Mouse (Mus musculus): Measurements from ENCODE around the gene Prdx2. TPM values are rescaled to one million over a fixed set of nuclear protein-coding genes. Genes with fewer than 3 reads are reported as not detected.

The Prdx2 gene
- polyA plus RNA-seq, 1 experiment = 183 TPM

- no peak for DNase-seq (ENCODE audit: low read depth, low spot score)
- WGBS = 17% methylated on average over 17 of the region's 17 CpGs
Observed at GRCm38 (mm10) chr8:84946528-84947240, 22.7 kb upstream of the Prdx2 start, which contains the start of gene Rtbdn. Gene Rtbdn (plus strand): TSS chr8:84946991.

GRCm38 (mm10) chr8:84947241-84947545 is 22.2 kb upstream of the Prdx2 start:
- 9% methylated on average over 9 of the region's 9 CpGs for WGBS
- DNase-seq (ENCODE audit: low read depth, low spot score) = no peak

DNA sequence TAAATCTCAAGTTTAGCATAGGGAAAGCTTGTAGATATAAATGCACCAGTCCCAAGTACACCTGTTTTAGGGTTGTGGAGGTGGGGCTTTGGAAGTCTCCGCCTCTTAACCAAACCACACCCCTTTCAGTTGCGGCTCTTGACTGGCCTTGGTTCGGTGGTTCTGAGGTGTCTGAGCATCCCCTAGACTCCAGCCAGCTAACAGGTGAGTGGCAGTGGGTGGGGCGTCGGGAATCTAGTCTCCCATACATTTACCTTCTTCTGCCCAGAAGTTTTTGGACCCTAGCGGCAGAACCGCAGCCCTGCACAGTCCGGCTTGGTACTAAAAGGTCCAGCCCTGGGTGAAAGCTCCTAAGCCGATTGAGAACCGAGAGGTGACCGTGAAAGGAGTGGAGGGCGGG is 19.6 kb upstream of the Prdx2 start:
- 21% methylated on average over 12 of the region's 12 CpGs for WGBS
- no peak for DNase-seq (ENCODE audit: low read depth, low spot score)

GRCm38 (mm10) chr8:84952612-84953255 is 16.7 kb upstream of the Prdx2 start:
- WGBS = 6% methylated on average over 18 of the region's 18 CpGs
- DNase-seq (ENCODE audit: low read depth, low spot score) = no peak

DNA sequence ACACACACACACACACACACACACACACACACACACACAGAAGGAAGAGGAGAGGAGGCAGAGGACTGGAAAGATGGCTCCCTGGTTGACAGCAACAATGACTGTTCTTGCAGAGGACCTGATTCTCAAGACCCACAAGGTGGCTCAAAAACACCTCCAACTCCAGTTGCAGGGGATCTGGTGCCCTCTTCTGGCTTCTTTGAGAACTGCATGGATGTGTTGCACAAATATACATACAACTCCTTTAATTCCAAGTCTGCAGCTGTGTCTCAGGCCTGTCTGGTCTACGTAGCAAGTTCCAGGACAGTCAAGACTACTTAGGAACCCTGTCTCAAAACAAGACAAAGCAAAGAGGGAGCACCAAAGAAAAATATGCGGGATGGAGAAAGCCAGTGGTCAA is 12.6 kb upstream of the Prdx2 start:
- WGBS = 54% methylated on average over 2 of the region's 2 CpGs
- no peak for DNase-seq (ENCODE audit: low read depth, low spot score)

- DNase-seq (ENCODE audit: low read depth, low spot score) = no peak
- WGBS = 78% methylated on average over 7 of the region's 7 CpGs
Observed at GRCm38 (mm10) chr8:84959811-84960210, 9.6 kb upstream of the Prdx2 start.

GRCm38 (mm10) chr8:84963952-84964351 is 5.4 kb upstream of the Prdx2 start:
- DNase-seq (ENCODE audit: low read depth, low spot score) = no peak
- 51% methylated on average over 4 of the region's 4 CpGs for WGBS

DNA sequence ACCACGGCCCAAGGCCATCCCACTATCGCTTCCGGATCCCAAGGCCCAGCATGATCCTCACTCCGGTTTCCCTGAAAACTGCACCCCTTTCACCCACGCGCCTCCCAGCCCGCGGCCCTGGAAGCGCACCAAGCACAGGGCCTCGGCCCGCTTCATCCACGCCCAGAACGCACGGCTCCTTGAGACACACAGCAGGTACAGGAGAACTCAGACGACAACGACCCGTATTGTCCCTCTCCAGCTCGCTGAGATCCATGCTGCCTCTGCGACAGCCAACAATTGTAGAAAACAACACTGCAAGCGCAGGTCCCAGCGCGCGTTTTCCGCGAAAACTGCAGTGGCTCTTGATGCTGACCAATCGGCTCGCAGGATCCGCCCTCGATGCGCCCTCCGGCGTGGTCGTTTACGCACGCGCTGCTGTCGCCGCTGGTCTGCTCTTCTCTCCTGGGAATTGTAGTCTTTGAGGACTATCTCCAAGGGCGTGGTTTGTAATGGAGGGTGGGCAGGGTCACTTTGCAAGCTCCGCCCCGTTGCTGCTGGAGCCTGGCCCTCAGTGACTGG is 3.6 kb upstream of the Prdx2 start:
- under 1% methylated on average over 41 of the region's 41 CpGs for WGBS

GRCm38 (mm10) chr8:84966603-84967002 is 2.8 kb upstream of the Prdx2 start:
- WGBS = 38% methylated on average over 3 of the region's 3 CpGs
- DNase-seq (ENCODE audit: low read depth, low spot score) = no peak

More for the DNA sequence above, 3.6 kb upstream of the Prdx2 start:
- DNase-seq (ENCODE audit: low read depth, low spot score) = no peak

GRCm38 (mm10) chr8:84967532-84968304 is 1.7 kb upstream of the Prdx2 start:
- 91% methylated on average over 13 of the region's 13 CpGs for WGBS
- DNase-seq (ENCODE audit: low read depth, low spot score) = no peak

DNA sequence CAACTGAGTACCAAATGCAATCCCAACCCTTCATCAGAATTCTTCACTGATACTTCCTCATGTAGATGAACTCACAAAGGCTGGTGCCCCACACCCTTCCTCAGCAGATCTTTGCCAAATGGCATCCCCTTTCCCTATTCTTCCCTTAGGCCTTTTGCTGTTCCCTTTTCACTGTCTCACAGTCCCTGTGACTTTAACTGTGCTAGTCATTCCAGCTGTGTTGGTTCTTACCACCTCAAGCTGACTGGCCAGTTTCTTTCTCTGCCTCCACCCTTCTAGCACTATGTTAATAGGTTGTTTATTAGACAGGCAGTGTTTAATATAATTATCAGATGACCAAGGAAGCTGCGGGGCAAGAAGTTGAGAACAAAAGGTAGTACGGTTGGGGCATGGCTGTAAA is 737 bp upstream of the Prdx2 start:
- WGBS = 2% methylated on average over 2 of the region's 2 CpGs
- DNase-seq (ENCODE audit: low read depth, low spot score) = no peak

- no peak for DNase-seq (ENCODE audit: low read depth, low spot score)
- WGBS = 5% methylated on average over 21 of the region's 21 CpGs
Observed at GRCm38 (mm10) chr8:84970135-84970790, 876 bp downstream of the Prdx2 start.

- no peak for DNase-seq (ENCODE audit: low read depth, low spot score)
- WGBS = 67% methylated on average over 5 of the region's 5 CpGs
Observed at GRCm38 (mm10) chr8:84970913-84971312, 1.5 kb downstream of the Prdx2 start.

- DNase-seq (ENCODE audit: low read depth, low spot score) = no peak
- 92% methylated on average over 1 of the region's 1 CpGs for WGBS
Observed at GRCm38 (mm10) chr8:84973079-84973478, 3.7 kb downstream of the Prdx2 start.

- 38% methylated on average over 4 of the region's 4 CpGs for WGBS
Observed at GRCm38 (mm10) chr8:84973803-84974542, 4.6 kb downstream of the Prdx2 start.

DNA sequence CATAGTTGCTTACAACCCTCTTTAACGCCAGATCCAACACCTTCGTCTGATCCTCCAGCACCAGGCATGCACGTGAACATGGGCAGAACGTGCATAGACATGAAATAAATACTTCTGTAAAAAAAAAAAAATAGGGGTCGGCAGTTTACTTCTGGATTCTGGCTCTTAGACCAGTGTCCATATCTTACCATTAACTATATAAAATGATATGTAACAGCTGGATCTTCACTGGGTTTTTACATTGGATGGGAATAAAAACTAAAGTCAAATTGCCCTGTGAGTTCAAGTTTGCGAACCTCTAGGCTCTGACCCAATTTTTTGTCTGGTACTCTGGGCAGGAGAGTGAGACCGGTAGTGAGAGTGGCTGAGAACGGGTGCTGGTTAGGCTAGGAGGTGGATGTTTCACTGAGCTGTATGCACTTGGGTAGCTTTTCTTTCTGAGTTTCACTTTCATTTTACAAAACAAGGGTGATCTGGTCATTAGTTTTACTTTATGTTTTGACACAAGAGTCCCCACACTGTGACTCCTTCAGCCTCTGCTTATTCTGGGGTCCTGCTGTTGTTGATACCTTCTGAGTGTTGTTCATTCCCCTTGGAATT is 5.3 kb downstream of the Prdx2 start:
- 63% methylated on average over 8 of the region's 8 CpGs for WGBS
- no peak for DNase-seq (ENCODE audit: low read depth, low spot score)

More at GRCm38 (mm10) chr8:84973803-84974542, 4.6 kb downstream of the Prdx2 start:
- no peak for DNase-seq (ENCODE audit: low read depth, low spot score)

DNA sequence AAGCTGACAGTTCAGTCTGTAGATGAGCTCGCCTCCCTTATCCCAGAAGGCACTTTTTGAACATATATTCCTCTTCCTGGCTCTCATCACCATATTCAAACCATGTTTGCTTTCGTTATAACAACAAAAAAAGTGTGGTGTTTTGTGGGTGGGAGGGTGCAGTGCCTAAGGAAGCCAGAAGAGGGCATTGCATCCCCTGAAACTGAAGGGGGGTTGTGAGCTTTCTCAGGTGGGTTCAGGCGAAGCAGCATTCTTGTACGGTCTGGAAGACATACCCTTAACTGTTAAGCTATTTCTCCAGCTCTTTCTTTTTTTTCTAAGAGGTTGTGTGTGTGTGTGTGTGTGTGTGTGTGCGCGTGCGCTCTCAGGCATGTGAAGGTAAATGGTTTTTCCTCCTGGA is 6.0 kb downstream of the Prdx2 start:
- 27% methylated on average over 7 of the region's 7 CpGs for WGBS
- DNase-seq (ENCODE audit: low read depth, low spot score) = no peak

GRCm38 (mm10) chr8:84976031-84976762 is 6.8 kb downstream of the Prdx2 start:
- no peak for DNase-seq (ENCODE audit: low read depth, low spot score)
- under 1% methylated on average over 59 of the region's 61 CpGs for WGBS

Data from large intestine, adult 2 months (tissue).